Mouse (Mus musculus): ENCODE measurements around the gene Jph3. TPM values are rescaled to one million over a fixed set of nuclear protein-coding genes. Genes with fewer than 3 reads are reported as not detected.

Gene Jph3
- total RNA-seq, 2 experiments from 2014 or later: 285 to 297 TPM

DNA sequence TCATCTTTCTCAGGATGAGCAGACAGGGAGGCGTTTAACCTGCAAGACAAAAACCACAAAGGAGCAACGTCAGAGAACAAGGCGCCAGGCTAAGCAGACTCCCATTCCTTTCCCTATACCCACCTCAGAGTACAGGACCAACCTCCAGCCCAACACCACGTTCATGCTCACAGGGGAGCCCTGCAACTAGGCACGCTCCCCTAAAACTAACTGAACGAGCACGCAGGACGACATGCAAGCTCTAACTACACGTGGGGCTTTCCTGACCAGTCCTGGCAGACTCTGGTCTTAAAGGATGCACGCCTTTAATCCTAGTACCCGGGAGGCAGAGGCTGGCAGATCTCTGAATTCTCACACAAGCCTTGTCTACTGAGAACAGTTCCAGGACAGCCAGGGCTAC lies 91.9 kb downstream of the Jph3 start:
- no peak for TF ChIP-seq CTCF (IDR thresholded peaks at IDR 0.05)
- H3K4me3 ChIP-seq: no peak overlapping the region
- no peak for DNase-seq (ENCODE audit: extremely low spot score in 1 of 2, low spot score in 2 of 2)
- H3K27ac ChIP-seq: no peak overlapping the region
- intact Hi-C loops (cut with DNase I): no loop called here

DNA sequence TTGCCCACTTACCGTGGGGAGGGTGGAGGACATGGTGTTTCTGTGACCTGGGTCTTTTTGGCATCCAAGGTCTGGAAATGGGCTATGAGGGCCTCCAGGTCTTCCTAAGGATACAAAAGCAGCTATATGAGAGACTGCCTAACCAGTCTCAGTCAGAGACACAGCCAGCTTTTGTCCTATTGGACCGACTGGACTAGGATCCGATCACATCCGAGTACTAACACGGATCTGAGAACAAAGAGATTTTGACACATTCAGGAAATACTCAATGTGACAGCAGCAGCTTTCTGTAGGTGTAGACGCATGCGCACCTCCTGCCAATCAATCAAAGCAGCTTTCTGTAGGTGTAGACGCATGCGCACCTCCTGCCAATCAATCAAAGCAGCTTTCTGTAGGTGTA lies 92.3 kb downstream of the Jph3 start:
- no peak for TF ChIP-seq CTCF (IDR thresholded peaks at IDR 0.05)
- no peak for DNase-seq (ENCODE audit: extremely low spot score in 1 of 2, low spot score in 2 of 2)
- H3K4me3 ChIP-seq: no peak overlapping the region
- no peak overlapping the region for H3K27ac ChIP-seq
- intact Hi-C loops (cut with DNase I): no loop called here

DNA sequence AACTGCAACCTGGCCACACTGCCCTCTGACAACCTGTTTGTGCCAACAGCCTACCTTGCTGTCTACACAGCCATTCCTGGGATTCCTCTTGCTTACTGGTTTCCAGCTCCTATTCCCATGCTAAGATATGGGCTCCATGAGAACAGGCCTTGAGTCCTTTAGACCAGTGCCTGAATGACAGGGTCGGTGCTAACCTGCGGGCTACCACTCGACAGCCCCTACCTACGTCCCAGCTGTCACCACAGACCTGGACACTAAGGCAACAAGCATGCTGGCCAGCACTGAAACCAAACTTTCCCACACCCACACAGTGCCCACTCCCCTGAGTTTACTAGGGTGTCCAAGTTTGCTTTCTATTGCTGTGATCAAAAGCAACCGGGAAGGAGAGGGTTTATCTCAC lies 98.3 kb downstream of the Jph3 start:
- no peak for DNase-seq (ENCODE audit: extremely low spot score in 1 of 2, low spot score in 2 of 2)
- no peak for TF ChIP-seq CTCF (IDR thresholded peaks at IDR 0.05)
- intact Hi-C loops (cut with DNase I): no loop called here
- H3K27ac ChIP-seq: no peak overlapping the region
- no peak overlapping the region for H3K4me3 ChIP-seq

DNA sequence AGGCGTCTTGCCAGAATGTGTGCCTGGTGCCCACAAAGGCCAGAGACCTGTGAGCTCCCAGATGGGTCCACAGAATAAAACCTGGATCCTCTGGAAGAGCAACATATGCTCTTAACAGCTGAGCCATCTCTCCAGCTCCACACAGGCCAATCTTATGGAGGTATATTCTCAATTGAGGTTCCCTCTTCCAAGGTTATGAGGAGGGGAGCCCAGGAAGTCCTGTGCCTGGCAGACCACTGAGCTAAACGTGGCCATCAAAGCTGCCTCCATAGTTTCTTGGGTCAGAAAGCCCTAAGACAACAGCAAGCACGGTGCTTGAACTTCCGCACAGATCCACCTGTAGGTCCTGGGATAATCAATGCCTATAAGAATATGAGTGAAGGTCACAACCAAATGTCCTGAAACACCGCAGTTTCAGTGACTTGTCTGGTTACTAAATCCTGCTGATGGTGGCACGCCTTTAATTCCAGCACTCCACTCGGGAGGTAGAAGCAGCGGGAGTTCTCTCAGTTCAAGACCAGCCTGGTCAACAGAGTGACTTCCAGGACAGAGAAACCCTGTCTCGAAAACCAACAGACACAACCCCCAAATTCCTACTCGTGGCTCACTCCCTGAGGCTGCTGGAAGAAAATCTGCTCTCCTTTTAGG lies 99.1 kb downstream of the Jph3 start:
- TF ChIP-seq CTCF (IDR thresholded peaks at IDR 0.05): no peak
- intact Hi-C loops (cut with DNase I): no loop called here
- Histone ChIP-seq H3K4me3 (peak overlapping the region; percentile 99), H3K27ac (no peak overlapping the region)
- no peak for DNase-seq (ENCODE audit: extremely low spot score in 1 of 2, low spot score in 2 of 2)

DNA sequence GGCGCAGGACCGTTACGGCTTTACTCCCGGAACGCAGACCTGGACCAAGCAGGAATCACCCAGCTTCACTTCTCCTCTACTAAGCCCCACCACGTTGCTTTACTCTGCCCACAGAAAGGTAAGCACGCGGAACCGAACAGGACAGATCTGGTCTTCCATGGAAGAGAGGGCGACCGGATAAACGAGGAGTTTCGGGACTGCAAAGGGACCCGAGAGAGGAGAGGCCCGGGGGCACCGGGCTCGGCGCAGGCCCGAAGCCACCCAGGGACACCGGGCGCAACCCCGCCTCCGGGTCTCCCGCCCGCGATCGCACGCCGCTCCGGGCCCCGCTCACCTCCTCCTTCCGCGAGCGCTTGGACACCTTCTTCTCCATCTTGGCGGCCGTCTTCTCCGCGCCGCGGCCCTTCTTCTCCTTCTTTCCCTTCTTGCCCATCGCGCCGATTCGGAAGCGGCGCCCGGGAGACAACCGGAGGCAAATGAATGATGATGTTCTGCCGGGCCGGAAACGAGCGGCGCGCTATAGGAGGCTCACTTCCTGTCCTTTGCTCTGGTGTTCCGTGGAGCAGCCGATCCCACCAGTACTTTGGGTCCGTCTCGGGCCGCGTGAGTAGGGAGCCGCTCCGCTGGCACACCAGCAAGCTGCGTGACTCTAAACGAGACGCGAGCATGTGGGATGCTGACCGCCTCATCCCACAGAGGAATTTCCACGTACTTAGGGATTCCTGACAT lies 99.8 kb downstream of the Jph3 start, which contains the start of gene Klhdc4:
Klhdc4 (minus strand) TSS at position 522 of the 729 bp plus-strand sequence.
- DNase-seq (ENCODE audit: extremely low spot score in 1 of 2, low spot score in 2 of 2): peak; percentile 89 to 92
- intact Hi-C loops (cut with DNase I): no loop called here
- H3K4me3 ChIP-seq: peak within 1 kb of the TSS; percentile 99
- H3K27ac ChIP-seq: peak within 1 kb of the TSS; percentile 94
- TF ChIP-seq CTCF (IDR thresholded peaks at IDR 0.05): no peak

DNA sequence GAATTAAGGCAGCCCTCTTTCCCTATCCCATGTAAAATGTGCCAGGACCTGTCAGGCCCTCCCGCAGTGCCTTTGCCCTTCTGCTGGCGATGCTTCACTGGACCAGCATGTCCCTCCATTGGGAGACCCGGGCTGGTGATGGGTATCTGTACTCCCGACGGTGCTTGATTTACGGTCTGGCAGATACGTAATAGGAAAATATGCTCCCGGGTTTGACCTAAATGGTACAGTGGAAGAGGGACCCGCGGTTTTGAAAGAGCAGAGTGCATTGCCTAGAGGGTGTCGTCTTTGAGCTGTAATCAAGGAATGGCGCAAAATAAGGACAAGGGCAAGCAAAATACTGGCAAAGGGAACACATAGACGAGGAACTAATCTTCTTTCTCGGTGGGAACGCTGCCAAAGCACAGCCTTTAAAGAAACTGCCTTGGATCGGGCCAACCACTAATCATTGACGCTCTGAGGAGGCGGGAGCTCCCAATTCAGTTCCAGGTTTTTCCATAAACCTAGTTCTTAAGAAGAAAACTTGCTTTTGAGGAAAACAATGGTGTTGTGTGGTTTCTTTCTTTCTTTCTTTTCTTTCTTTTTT lies 100.4 kb downstream of the Jph3 start:
- TF ChIP-seq CTCF (IDR thresholded peaks at IDR 0.05): no peak
- no peak for DNase-seq (ENCODE audit: extremely low spot score in 1 of 2, low spot score in 2 of 2)
- H3K4me3 ChIP-seq: peak overlapping the region; percentile 99
- peak overlapping the region; percentile 94 for H3K27ac ChIP-seq
- intact Hi-C loops (cut with DNase I): loop anchor here (5.0 kb wide), 3 partner anchors 113 to 228 kb away; no protein-coding TSS in a partner anchor

DNA sequence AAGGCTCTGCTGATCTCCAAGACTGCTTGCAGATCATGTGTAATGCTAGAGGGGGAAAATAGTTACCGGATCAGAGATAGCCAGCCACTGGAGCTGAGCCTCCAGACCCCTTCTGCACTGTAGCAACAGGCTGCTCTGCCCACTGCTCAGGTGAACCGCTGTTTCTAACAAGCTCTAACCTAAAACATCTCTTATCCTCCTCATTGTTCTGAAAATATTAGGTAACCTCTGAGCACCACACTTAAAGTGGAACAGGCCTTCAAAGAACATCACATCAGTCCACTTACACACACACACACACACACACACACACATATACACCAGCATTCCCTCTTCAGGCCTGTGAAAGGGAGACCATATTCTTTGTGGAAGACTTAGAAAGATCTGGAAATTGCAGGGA lies 102.6 kb downstream of the Jph3 start:
- TF ChIP-seq CTCF (IDR thresholded peaks at IDR 0.05): no peak
- intact Hi-C loops (cut with DNase I): loop anchor here (5.0 kb wide), 3 partner anchors 115 to 230 kb away; no protein-coding TSS in a partner anchor
- H3K27ac ChIP-seq: no peak overlapping the region
- no peak for DNase-seq (ENCODE audit: extremely low spot score in 1 of 2, low spot score in 2 of 2)
- no peak overlapping the region for H3K4me3 ChIP-seq

DNA sequence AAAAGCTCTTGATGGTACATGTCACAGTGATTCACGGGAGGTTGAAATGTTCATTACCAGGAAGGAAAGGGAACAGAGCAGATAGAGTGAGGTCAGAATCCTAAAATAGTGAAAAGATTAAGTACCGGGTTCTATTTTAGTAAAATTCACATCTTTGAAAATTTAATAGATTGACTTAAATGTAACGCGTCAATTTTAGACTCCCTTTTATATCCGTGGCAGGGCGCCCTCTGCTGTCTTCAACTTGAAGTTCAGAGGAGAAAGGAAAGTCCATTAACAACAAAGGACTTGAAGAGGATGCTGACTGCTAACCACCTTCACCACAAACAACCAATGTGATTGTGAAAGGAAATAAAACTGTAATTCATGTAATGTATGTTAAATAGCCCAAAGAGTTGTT lies 103.1 kb downstream of the Jph3 start:
- intact Hi-C loops (cut with DNase I): loop anchor here (5.0 kb wide), 3 partner anchors 115 to 230 kb away; no protein-coding TSS in a partner anchor

DNA sequence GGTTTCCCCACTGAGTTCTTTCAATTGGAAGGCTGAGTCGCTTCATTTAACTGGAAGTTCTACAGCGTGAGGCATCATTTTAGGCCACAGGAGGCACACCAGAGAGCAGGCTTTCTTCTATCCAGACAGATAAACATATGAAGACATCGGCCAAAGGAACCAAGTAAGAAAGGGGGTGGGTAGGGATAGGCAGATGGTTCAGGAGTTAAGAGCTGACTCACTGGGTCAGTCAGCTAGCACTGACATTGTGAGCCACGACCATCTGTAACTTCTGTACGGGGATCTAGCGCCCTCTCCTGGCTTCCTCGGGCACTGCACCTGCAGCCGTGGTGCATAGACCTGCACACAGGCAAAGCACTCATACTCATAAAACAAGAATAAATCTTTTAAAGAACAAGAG lies 111.8 kb downstream of the Jph3 start:
- no peak overlapping the region for H3K27ac ChIP-seq
- peak; percentile 58 to 83 for DNase-seq (ENCODE audit: extremely low spot score in 1 of 2, low spot score in 2 of 2)
- TF ChIP-seq CTCF (IDR thresholded peaks at IDR 0.05): peak; percentile 79
- no peak overlapping the region for H3K4me3 ChIP-seq
- intact Hi-C loops (cut with DNase I): loop anchor here (10.0 kb wide), 1 partner anchor 424 kb away; no protein-coding TSS in a partner anchor

More for the DNA sequence above, 103.1 kb downstream of the Jph3 start:
- H3K27ac ChIP-seq: no peak overlapping the region
- no peak overlapping the region for H3K4me3 ChIP-seq
- TF ChIP-seq CTCF (IDR thresholded peaks at IDR 0.05): peak; percentile 75
- peak; percentile 70 to 76 for DNase-seq (ENCODE audit: extremely low spot score in 1 of 2, low spot score in 2 of 2)

DNA sequence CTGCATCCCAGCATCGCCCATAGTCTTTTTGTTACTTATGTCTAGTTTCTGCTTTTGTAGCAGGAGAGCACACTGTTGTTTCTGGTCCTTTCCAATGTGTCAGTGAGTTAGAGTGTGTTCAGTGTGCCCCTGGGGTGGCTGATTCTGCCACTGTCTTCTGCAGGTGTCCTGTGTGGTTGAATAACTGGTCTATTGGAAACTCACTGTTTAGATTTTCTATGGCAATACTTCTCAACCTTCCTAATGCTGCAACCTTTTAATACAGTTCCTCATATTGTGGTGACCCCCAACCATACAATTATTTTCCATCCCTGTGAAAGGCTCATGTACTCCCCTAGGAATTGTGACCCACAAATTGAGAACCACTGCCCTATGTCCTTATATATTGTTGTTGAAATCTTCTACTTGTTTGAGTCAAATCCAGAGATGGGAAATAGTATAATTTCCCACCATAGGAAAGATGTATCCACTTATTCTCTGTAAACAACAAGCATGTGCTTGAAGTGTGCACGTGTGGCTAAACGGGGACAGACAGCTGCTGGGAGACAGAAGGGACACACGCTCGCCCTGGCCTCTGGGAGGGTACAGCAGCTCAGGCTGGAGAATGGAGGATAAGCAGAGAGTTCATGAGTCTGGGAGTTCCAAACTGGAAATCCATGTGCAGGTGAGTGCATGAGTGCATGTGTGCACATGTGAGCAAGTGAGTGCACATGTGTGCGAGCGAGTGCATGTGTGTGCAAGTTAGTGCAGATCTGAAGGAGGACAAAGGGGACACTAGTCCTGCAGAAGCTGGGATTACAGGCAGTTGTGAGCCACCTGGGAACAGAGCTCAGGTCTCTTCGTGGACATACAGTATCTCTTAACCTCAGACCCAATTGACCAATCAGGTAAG lies 112.9 kb downstream of the Jph3 start:
- intact Hi-C loops (cut with DNase I): loop anchor here (10.0 kb wide), 1 partner anchor 422 kb away; no protein-coding TSS in a partner anchor
- Histone ChIP-seq H3K4me3 (no peak overlapping the region), H3K27ac (no peak overlapping the region)
- TF ChIP-seq CTCF (IDR thresholded peaks at IDR 0.05): no peak
- no peak for DNase-seq (ENCODE audit: extremely low spot score in 1 of 2, low spot score in 2 of 2)

DNA sequence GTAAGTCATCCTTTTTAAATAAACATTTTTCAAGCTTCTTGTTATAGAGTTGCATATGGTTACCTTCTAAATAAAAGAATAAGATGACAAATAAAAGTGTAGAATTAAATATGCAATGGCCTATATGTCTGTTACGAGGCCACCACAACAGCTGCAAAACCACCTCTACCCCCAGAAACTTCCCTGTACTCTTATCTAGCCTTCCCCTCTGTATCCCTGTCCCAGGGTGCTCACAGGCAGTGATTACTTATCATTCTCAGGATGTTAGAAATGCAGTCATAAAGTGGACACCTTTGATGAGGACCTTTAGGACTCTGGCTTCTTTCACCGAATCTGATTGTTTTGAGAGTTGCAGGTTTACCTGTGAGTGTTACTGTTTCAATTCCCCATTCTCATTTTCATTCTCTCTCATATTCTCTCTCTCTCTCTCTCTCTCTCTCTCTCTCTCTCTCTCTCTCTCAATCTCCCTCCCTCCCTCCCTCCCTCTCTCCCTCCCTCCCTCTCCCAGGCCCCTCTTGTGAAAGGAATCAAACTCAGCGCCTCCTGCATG lies 113.8 kb downstream of the Jph3 start:
- H3K27ac ChIP-seq: no peak overlapping the region
- TF ChIP-seq CTCF (IDR thresholded peaks at IDR 0.05): no peak
- no peak for DNase-seq (ENCODE audit: extremely low spot score in 1 of 2, low spot score in 2 of 2)
- H3K4me3 ChIP-seq: no peak overlapping the region
- intact Hi-C loops (cut with DNase I): loop anchor here (10.0 kb wide), 1 partner anchor 422 kb away; no protein-coding TSS in a partner anchor

Other genes starting within 250 kb of the Jph3 start
- not detected for gene 1700018B08Rik, start 185.3 kb upstream of the Jph3 start, total RNA-seq (2021)
- 100 to 1,000 TPM in 1 of 2 experiments, 10 to 100 TPM in 1; 97.8 to 104 TPM for gene Fbxo31, start 150.8 kb upstream of the Jph3 start, total RNA-seq (2021)
- 100 to 1,000 TPM; 178 to 181 TPM for gene Map1lc3b, start 139.3 kb upstream of the Jph3 start, total RNA-seq (2021)
- 10 to 100 TPM; 69.6 to 72.8 TPM for gene Zcchc14, start 76.7 kb upstream of the Jph3 start, total RNA-seq (2021)
- 10 to 100 TPM; 33.2 to 38.3 TPM for gene Klhdc4, start 99.9 kb downstream of the Jph3 start, total RNA-seq (2021)
- 10 to 100 TPM; 61.5 to 63.2 TPM for gene Slc7a5, start 178.1 kb downstream of the Jph3 start, total RNA-seq (2021)
- gene Car5a, start 215.3 kb downstream of the Jph3 start, total RNA-seq (2021): not detected
- gene Banp, start 220.1 kb downstream of the Jph3 start, total RNA-seq (2021): 10 to 100 TPM; 31.4 to 62.5 TPM

Data from left cerebral cortex, adult 2 months (tissue).